Mouse (Mus musculus) heart, postnatal 0 days (tissue): ENCODE measurements around the gene Arhgap24.

Experiments used
- CTCF ChIP-seq: IDR thresholded peaks from 2 replicates; pipeline ENCODE4 v1.5.1; 2016; ENCODE audit warnings: antibody characterized with exemption, control low read depth, low read depth
- EP300 ChIP-seq: IDR thresholded peaks from 2 replicates; pipeline ENCODE4 v1.6.1; 2016; ENCODE audit warnings: antibody characterized with exemption, low read depth

- TF ChIP-seq EP300 (no peak), CTCF (no peak)
Measured at GRCm38 (mm10) chr5:102736131-102736530, 254.9 kb downstream of the Arhgap24 start.
